Mouse (Mus musculus) gonadal fat pad, adult 2 months (tissue): ENCODE measurements around the gene Frmd5. TPM values are rescaled to one million over a fixed set of nuclear protein-coding genes. Genes with fewer than 3 reads are reported as not detected.

Source experiments
- DNase-seq: peaks from one replicate; pipeline ENCODE4 v3.0.0-alpha.2; 2012; ENCODE audit warnings: low read depth
- polyA plus RNA-seq: library from polyadenylated mRNA; depleted of rRNA; stranded (reverse); fragments of >200 nt; gene quantifications from 2 replicates; pipeline ENCODE4 v1.2.3, GENCODE M21; 2012

Frmd5 gene
- polyA plus RNA-seq, 1 experiment: 2.6 TPM

GRCm38 (mm10) chr2:121621262-121622163 lies 185.4 kb downstream of the Frmd5 start:
- DNase-seq: no peak

- DNase-seq: no peak
Observed at GRCm38 (mm10) chr2:121620582-121621261, 186.2 kb downstream of the Frmd5 start.

GRCm38 (mm10) chr2:121615199-121615559 lies 191.7 kb downstream of the Frmd5 start:
- no peak for DNase-seq

- DNase-seq: no peak
Observed at GRCm38 (mm10) chr2:121614483-121615198, 192.2 kb downstream of the Frmd5 start.

- peak; percentile 19 for DNase-seq
Observed at GRCm38 (mm10) chr2:121612112-121612511, 194.8 kb downstream of the Frmd5 start.

- no peak for DNase-seq
Observed at GRCm38 (mm10) chr2:121610008-121610884, 196.6 kb downstream of the Frmd5 start.

- DNase-seq: no peak
Observed at GRCm38 (mm10) chr2:121609141-121609724, 197.7 kb downstream of the Frmd5 start.

GRCm38 (mm10) chr2:121602397-121602796 lies 204.5 kb downstream of the Frmd5 start:
- no peak for DNase-seq

GRCm38 (mm10) chr2:121601543-121601942 lies 205.3 kb downstream of the Frmd5 start:
- no peak for DNase-seq

GRCm38 (mm10) chr2:121600736-121601135 lies 206.2 kb downstream of the Frmd5 start:
- DNase-seq: no peak

- DNase-seq: no peak
Observed at GRCm38 (mm10) chr2:121598249-121598648, 208.6 kb downstream of the Frmd5 start.

- DNase-seq: no peak
Observed at GRCm38 (mm10) chr2:121596621-121597020, 210.3 kb downstream of the Frmd5 start.

- DNase-seq: no peak
Observed at GRCm38 (mm10) chr2:121594660-121595291, 212.1 kb downstream of the Frmd5 start.

GRCm38 (mm10) chr2:121594131-121594530 lies 212.8 kb downstream of the Frmd5 start:
- DNase-seq: no peak

- DNase-seq: no peak
Observed at GRCm38 (mm10) chr2:121588309-121588694, 218.6 kb downstream of the Frmd5 start.

GRCm38 (mm10) chr2:121587523-121588308 lies 219.2 kb downstream of the Frmd5 start:
- DNase-seq: no peak

GRCm38 (mm10) chr2:121584705-121585104 lies 222.2 kb downstream of the Frmd5 start:
- DNase-seq: no peak

GRCm38 (mm10) chr2:121583468-121584116 lies 223.3 kb downstream of the Frmd5 start:
- no peak for DNase-seq

GRCm38 (mm10) chr2:121582809-121583376 lies 224.0 kb downstream of the Frmd5 start:
- DNase-seq: no peak
